Mouse (Mus musculus) G1E (cell line): ENCODE measurements at regions not wholly inside any gene's neighbourhood (a gene's known extent, or its start where the extent isn't known, plus 50 kb on each side); places are given as distances from the start of the nearest gene placed in this dataset.

Experiments
- ATAC-seq: 2 replicates; pipeline ENCODE4 v1.8.0; 2016; ENCODE audit warnings: mild to moderate bottlenecking; ENCODE audit not compliant: insufficient number of reproducible peaks, poor library complexity, low FRiP score, severe bottlenecking; ENCODE audit errors: extremely low read depth
- DNase-seq: peaks from one replicate; pipeline ENCODE4 v3.0.0; 2012; ENCODE audit warnings: low spot score
- H3K27me3 ChIP-seq: 2 replicates; pipeline ENCODE4 v1.6.1; 2012; ENCODE audit warnings: mild to moderate bottlenecking, low read length, inconsistent platforms; ENCODE audit not compliant: insufficient read depth
- H3K36me3 ChIP-seq: replicated peaks from 2 replicates; pipeline ENCODE3; 2012; ENCODE audit warnings: mild to moderate bottlenecking, inconsistent platforms
- H3K4me1 ChIP-seq: 2 replicates; pipeline ENCODE4 v1.6.1; 2012; ENCODE audit warnings: low read depth, low read length, inconsistent platforms, mixed read lengths; ENCODE audit not compliant: insufficient read depth
- H3K4me3 ChIP-seq: 2 replicates; pipeline ENCODE4 v1.5.1; 2012; ENCODE audit warnings: low read depth, mild to moderate bottlenecking, inconsistent platforms, low read length, moderate library complexity, mixed read lengths
- H3K9me3 ChIP-seq: replicated peaks from 2 replicates; pipeline ENCODE4 v1.6.1; 2012; ENCODE audit warnings: inconsistent platforms
- CTCF ChIP-seq: IDR thresholded peaks from 2 replicates; pipeline ENCODE4 v1.5.1; 2012; ENCODE audit warnings: low read depth, low read length, inconsistent platforms, mixed read lengths
- GATA1 ChIP-seq: IDR thresholded peaks from 2 replicates; pipeline ENCODE4 v1.6.1; 2012; ENCODE audit warnings: borderline replicate concordance, low read length, inconsistent platforms, mixed read lengths
- GATA2 ChIP-seq: IDR thresholded peaks from 2 replicates; pipeline ENCODE4 v1.6.1; 2012; ENCODE audit warnings: low read depth, low read length, inconsistent platforms, borderline replicate concordance
- POLR2AphosphoS5 ChIP-seq: IDR thresholded peaks from 2 replicates; pipeline ENCODE4 v1.6.1; 2012; ENCODE audit warnings: low read depth, low read length, inconsistent platforms; ENCODE audit not compliant: insufficient replicate concordance
- TAL1 ChIP-seq: conservative IDR thresholded peaks from 2 replicates; pipeline ENCODE4 v1.6.1; 2012; ENCODE audit warnings: low read depth, low read length, inconsistent platforms, mixed read lengths

GRCm38 (mm10) chr8:92747951-92748350 lies 73.9 kb downstream of the Irx6 start:
- no peaks in the 10 kb centered on the region for H3K27me3 ChIP-seq
- H3K36me3 ChIP-seq, result no peaks in the 10 kb centered on the region
- H3K4me1 ChIP-seq, result no peaks in the 10 kb centered on the region
- H3K9me3 ChIP-seq, result peaks cover 47% of the 10 kb centered on the region
- TF ChIP-seq GATA1 (no peak), CTCF (no peak), POLR2AphosphoS5 (no peak), GATA2 (no peak)
- DNase-seq (no peak), ATAC-seq (no peak)
- H3K4me3 ChIP-seq, result no peak overlapping the region

- Histone ChIP-seq H3K4me1 (no peaks in the 10 kb centered on the region), H3K9me3 (peaks cover 35% of the 10 kb centered on the region), H3K36me3 (no peaks in the 10 kb centered on the region), H3K4me3 (no peak overlapping the region), H3K27me3 (no peaks in the 10 kb centered on the region)
- DNase-seq, result no peak
- ATAC-seq, result no peak
- TF ChIP-seq TAL1 (no peak), POLR2AphosphoS5 (no peak), GATA2 (no peak), GATA1 (no peak), CTCF (no peak)
Measured at GRCm38 (mm10) chr8:92759848-92760247, 67.2 kb upstream of the Mmp2 start.

DNA sequence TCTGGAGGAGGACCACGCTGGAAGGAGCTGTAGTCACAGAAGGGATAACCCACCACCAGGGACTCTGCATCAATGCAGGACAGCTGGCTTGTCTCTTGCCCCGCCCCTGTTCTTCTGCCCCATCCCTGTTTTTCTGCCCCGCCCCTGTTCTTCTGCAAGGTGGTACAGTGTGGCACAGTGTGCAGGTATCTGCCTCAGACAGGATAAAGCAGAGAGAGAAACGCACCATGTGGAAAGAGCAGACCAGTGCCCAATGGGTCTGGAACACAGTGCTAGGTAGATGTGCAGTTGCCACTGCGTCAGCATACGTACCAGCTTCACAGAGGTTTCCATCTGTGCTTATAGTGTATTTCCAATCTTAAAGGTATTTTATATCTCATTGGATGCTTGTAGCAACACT lies 66.2 kb upstream of the Mmp2 start:
- Histone ChIP-seq H3K9me3 (peaks cover 32% of the 10 kb centered on the region), H3K27me3 (no peaks in the 10 kb centered on the region), H3K4me3 (no peak overlapping the region), H3K36me3 (no peaks in the 10 kb centered on the region), H3K4me1 (no peaks in the 10 kb centered on the region)
- ATAC-seq (no peak), DNase-seq (no peak)
- TF ChIP-seq GATA1 (no peak), POLR2AphosphoS5 (no peak), GATA2 (no peak), CTCF (no peak), TAL1 (no peak)

- DNase-seq (no peak), ATAC-seq (no peak)
- TF ChIP-seq TAL1 (no peak), POLR2AphosphoS5 (no peak), GATA2 (no peak), CTCF (no peak), GATA1 (no peak)
- H3K4me1 ChIP-seq, result no peaks in the 10 kb centered on the region
- H3K9me3 ChIP-seq, result peaks cover 39% of the 10 kb centered on the region
- H3K36me3 ChIP-seq, result no peaks in the 10 kb centered on the region
- no peak overlapping the region for H3K4me3 ChIP-seq
- no peaks in the 10 kb centered on the region for H3K27me3 ChIP-seq
Measured at GRCm38 (mm10) chr8:92761959-92762600, 65.0 kb upstream of the Mmp2 start.

- DNase-seq (no peak), ATAC-seq (no peak)
- TF ChIP-seq TAL1, result no peak
- TF ChIP-seq GATA1, result no peak
- TF ChIP-seq POLR2AphosphoS5, result no peak
- no peak for TF ChIP-seq GATA2
- TF ChIP-seq CTCF, result no peak
- Histone ChIP-seq H3K4me1 (no peaks in the 10 kb centered on the region), H3K4me3 (no peak overlapping the region), H3K27me3 (no peaks in the 10 kb centered on the region), H3K36me3 (no peaks in the 10 kb centered on the region), H3K9me3 (peaks cover 52% of the 10 kb centered on the region)
Measured at GRCm38 (mm10) chr8:92771856-92772650, 55.0 kb upstream of the Mmp2 start.

DNA sequence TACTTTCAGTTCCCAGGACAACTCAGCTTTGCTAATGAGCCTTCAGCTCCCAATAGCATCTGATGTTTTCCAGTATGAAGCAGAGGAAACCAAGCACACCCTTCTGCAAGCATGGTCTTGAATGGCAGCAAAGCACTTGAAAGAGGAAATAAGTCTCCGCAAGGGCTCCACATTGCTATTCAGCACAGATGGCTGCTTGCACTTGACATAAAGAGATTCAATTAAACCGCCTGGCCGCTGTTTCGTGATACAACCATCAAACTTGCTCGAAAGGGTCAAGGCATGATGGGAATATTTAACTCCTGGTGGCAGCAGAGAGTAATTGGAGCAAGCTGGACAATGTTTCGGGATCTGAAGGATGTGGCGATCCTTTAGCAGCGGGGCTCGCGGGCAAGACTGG lies 54.3 kb upstream of the Mmp2 start:
- Histone ChIP-seq H3K4me1 (no peaks in the 10 kb centered on the region), H3K36me3 (no peaks in the 10 kb centered on the region), H3K4me3 (no peak overlapping the region), H3K9me3 (peaks cover 52% of the 10 kb centered on the region), H3K27me3 (no peaks in the 10 kb centered on the region)
- DNase-seq, result no peak
- TF ChIP-seq GATA2 (no peak), POLR2AphosphoS5 (no peak), GATA1 (no peak), CTCF (no peak), TAL1 (no peak)
- ATAC-seq, result no peak

DNA sequence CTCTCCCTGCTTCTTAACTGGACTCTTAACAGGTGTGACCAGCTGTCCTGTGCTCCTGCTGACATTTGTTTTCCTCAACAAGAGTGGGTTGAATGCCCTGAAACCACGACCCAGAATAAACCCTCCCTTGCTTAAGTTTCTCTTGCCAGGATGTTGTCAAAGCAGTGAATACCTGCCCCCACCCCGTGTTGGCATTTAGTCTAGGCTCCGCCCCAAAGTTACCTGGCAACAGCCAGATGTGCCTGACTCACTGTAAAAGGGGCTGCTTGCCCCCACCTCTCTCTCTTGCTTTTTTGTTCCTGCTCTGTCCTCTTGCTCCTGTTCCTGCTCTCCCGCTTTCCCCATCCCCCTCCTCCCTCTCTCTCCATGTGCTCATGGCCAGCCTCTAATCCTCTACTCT lies 51.9 kb upstream of the Mmp2 start:
- DNase-seq (no peak), ATAC-seq (no peak)
- no peaks in the 10 kb centered on the region for H3K36me3 ChIP-seq
- H3K4me3 ChIP-seq, result no peak overlapping the region
- no peaks in the 10 kb centered on the region for H3K27me3 ChIP-seq
- peaks cover 46% of the 10 kb centered on the region for H3K9me3 ChIP-seq
- no peak for TF ChIP-seq TAL1
- no peak for TF ChIP-seq GATA2
- TF ChIP-seq POLR2AphosphoS5, result no peak
- TF ChIP-seq GATA1, result no peak
- TF ChIP-seq CTCF, result no peak
- H3K4me1 ChIP-seq, result no peaks in the 10 kb centered on the region
